Mouse (Mus musculus): ENCODE data around the gene Gad2. TPM values are rescaled to one million over a fixed set of nuclear protein-coding genes. Genes with fewer than 3 reads are reported as not detected.

Gene Gad2
- total RNA-seq, 2 experiments from 2014 or later = 85.7 to 85.8 TPM

Small RNA genes lying within 50 kb of the gene (microRNA-seq; reads per million reads assigned to microRNA genes)
- gene Gm23636 = 0 reads per million in 2 experiments
- 0 reads per million in 2 experiments for gene Mir3967

Other genes with a start within 250 kb of the Gad2 start
- gene Apbb1ip, start 151.9 kb downstream of the Gad2 start, total RNA-seq (2021) = 1 to 10 TPM; 5.1 to 6.2 TPM